Mouse (Mus musculus) forebrain, postnatal 0 days (tissue): ENCODE data around the gene Mtfr1l. TPM values are rescaled to one million over a fixed set of nuclear protein-coding genes. Genes with fewer than 3 reads are reported as not detected.
A peak's percentile ranks its signal among the peaks of the same experiment; 100 is the strongest.

Experiments
- ATAC-seq: fragments of 200-750 bp; cut with Nextera tagmentation; 2 replicates; pipeline ENCODE4 v1.8.0; 2017; ENCODE audit warnings: mild to moderate bottlenecking, moderate library complexity
- DNase-seq: peaks from one replicate; pipeline ENCODE4 v3.0.0-alpha.2; 2015
- H3K27ac ChIP-seq: fragments of 300-500 bp; sonication (generic); 2 replicates; pipeline ENCODE4 v1.5.1; 2014; ENCODE audit warnings: low read depth, mild to moderate bottlenecking, antibody characterized with exemption, low read length, moderate library complexity, mixed read lengths
- H3K27me3 ChIP-seq: fragments of 300-500 bp; sonication (generic); 2 replicates; pipeline ENCODE4 v1.6.1; 2014; ENCODE audit warnings: mild to moderate bottlenecking, low read length, mixed read lengths; ENCODE audit not compliant: insufficient read depth
- H3K36me3 ChIP-seq: fragments of 300-500 bp; sonication (generic); 2 replicates; pipeline ENCODE4 v1.6.1; 2014; ENCODE audit warnings: mild to moderate bottlenecking, moderate library complexity; ENCODE audit not compliant: insufficient read depth
- H3K4me1 ChIP-seq: fragments of 300-500 bp; sonication (generic); 2 replicates; pipeline ENCODE4 v1.6.1; 2014; ENCODE audit warnings: antibody characterized with exemption; ENCODE audit not compliant: insufficient read depth
- H3K4me2 ChIP-seq: fragments of 300-500 bp; sonication (generic); 2 replicates; pipeline ENCODE4 v1.6.1; 2014; ENCODE audit warnings: low read depth, mild to moderate bottlenecking, moderate library complexity
- H3K4me3 ChIP-seq: fragments of 300-500 bp; sonication (generic); 2 replicates; pipeline ENCODE4 v1.5.1; 2014; ENCODE audit warnings: low read depth, low read length, mixed read lengths
- H3K9ac ChIP-seq: fragments of 300-500 bp; sonication (generic); 2 replicates; pipeline ENCODE4 v1.6.1; 2014; ENCODE audit warnings: mild to moderate bottlenecking
- H3K9me3 ChIP-seq: fragments of 300-500 bp; sonication (generic); 2 replicates; pipeline ENCODE4 v1.6.1; 2016; ENCODE audit warnings: low read length
- CTCF ChIP-seq: sonication (generic); IDR thresholded peaks from 2 replicates; pipeline ENCODE4 v1.5.1; 2016; ENCODE audit warnings: antibody characterized with exemption, control low read depth, low read depth
- WGBS: fragments of 180-500 bp; shearing (Covaris S2); extraction: QIAGEN DNeasy Blood & Tissue Kit; methylation state at CpG from one replicate; pipeline ENCODE4 v1.1.7; 2014; 5-methylcytosine and 5-hydroxymethylcytosine counted together
- polyA plus RNA-seq: library from polyadenylated mRNA; unstranded; fragments of >200 nt; fragmentation: Nextera tagmentation; extraction: Ambion mirVana; gene quantifications from 2 replicates; pipeline ENCODE4 v1.2.1, GENCODE M21; 2015
- total RNA-seq: library from RNA; depleted of rRNA; stranded (reverse); fragments of >200 nt; gene quantifications from 2 replicates; pipeline ENCODE4 v1.2.3, GENCODE M21; 2014

Mtfr1l gene
- total and polyA plus RNA-seq, 2 experiments from 2014 or later = 119 to 194 TPM

DNA sequence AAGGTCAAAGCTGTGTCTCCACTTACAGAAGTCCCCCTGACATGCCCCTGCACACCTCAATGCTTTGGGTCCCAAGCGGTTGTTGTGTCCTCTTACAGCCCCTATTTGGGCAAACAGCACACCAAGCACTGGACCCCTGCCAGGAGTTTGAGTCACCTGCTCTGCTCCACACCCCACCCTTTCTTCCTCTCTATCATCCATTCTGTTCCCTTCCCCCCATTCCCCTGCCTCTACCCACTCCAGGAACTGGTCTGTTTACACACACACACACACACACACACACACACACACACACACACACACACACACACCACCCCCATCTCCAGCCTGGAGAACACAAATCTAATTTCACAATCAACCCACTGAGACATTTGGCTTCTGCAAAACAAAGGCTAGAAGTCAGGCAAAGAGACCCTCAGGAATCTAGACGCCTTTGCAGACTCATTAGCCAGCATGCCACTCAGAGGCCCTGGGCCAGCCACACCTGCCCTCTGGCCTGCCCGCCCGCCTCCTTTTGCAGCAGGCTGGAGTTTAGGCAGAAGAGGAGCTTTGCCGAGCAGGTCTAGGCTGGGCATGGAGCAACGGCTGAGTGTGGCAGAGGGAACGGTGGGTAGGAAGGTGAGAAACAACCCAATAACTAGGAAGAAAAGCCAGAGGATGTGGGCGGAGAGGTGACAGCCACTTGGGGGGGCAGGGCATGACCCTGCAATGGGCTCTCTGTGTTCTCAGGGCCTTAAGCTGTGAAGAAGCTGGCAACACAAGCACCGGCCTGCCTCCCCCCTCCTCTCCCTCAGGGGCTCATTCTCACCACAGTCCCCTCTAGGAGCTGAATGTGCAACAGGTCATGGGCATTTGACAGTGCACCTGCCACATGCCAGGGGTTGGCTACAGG is 11.9 kb upstream of the Mtfr1l start:
- WGBS = 67% methylated on average over 9 of the region's 9 CpGs
- no peaks in the 10 kb centered on the region for H3K9me3 ChIP-seq

DNA sequence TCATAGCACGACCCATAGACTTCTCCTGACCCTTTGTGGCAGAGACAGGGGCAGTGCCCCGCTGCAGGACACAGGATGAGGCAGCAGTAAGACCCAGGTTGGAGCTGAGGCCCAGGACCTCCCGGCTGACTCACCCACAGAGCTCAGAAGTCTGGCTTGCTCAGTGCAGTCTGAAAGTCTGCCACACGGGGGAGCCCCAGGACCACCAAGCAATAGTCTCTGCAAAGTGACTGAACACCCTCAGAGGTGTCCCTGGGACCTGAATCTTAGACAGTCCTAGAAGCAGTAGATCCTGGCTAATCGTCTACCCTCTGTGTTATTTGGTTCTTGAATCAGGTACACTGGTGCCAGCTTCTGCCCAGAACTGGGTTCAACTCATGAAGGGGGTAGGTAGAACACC is 8.1 kb upstream of the Mtfr1l start:
- H3K36me3 ChIP-seq = peaks cover 73% of the 10 kb centered on the region
- H3K4me1 ChIP-seq = no peaks in the 10 kb centered on the region
- no peaks in the 10 kb centered on the region for H3K27me3 ChIP-seq
- H3K27ac ChIP-seq = no peak overlapping the region
- DNase-seq (peak; percentile 93), ATAC-seq (peak; percentile 86)
- peak; percentile 98 for TF ChIP-seq CTCF
- H3K9ac ChIP-seq = no peak overlapping the region
- H3K4me2 ChIP-seq = no peak overlapping the region
- no peaks in the 10 kb centered on the region for H3K9me3 ChIP-seq
- WGBS = 3% methylated on average over 5 of the region's 5 CpGs
- H3K4me3 ChIP-seq = no peak overlapping the region

More for the DNA sequence above, 11.9 kb upstream of the Mtfr1l start:
- H3K36me3 ChIP-seq = peaks cover 58% of the 10 kb centered on the region
- no peak overlapping the region for H3K27ac ChIP-seq
- DNase-seq = no peak
- no peak for TF ChIP-seq CTCF
- H3K4me2 ChIP-seq = no peak overlapping the region
- no peak overlapping the region for H3K9ac ChIP-seq
- H3K27me3 ChIP-seq = no peaks in the 10 kb centered on the region
- ATAC-seq = no peak
- H3K4me3 ChIP-seq = no peak overlapping the region
- H3K4me1 ChIP-seq = no peaks in the 10 kb centered on the region

- WGBS = 93% methylated on average over 9 of the region's 9 CpGs
- Histone ChIP-seq H3K27me3 (no peaks in the 10 kb centered on the region), H3K36me3 (peaks cover 67% of the 10 kb centered on the region), H3K4me3 (no peak overlapping the region), H3K9ac (no peak overlapping the region), H3K4me2 (no peak overlapping the region), H3K27ac (no peak overlapping the region), H3K9me3 (no peaks in the 10 kb centered on the region), H3K4me1 (no peaks in the 10 kb centered on the region)
- DNase-seq (no peak), ATAC-seq (no peak)
- TF ChIP-seq CTCF = no peak
Measured at GRCm38 (mm10) chr4:134542726-134543125, 7.5 kb upstream of the Mtfr1l start.

DNA sequence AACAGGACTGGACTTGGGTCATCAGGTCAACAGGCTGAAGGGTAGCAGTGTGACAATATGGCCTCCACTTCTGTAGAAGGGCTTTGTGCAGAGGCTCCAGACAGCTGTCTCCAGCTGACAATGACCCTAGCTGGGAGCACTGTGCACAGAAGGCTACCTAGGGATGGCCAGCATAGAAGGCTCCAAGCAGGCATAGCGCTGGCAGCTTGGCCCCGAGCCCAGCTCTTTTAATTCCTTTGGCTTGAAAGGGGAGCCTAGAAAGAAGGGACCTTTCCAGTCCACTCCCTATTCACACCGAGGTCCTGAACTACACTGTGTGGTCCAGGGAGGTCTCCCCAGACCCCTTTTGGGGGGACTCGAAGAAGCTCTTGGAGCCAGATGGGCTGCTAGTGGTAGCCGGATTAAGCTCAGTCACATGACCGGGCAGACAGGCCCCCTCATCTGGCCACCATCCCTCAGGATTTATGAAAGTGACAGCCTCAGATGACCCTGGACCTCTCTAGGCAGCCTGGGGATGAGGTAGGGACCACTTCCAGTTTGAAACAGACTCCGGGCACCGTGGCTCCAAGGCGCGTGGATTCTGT is 3.9 kb upstream of the Mtfr1l start:
- Histone ChIP-seq H3K4me3 (no peak overlapping the region), H3K36me3 (peaks cover 36% of the 10 kb centered on the region), H3K4me2 (no peak overlapping the region), H3K4me1 (peaks cover 6% of the 10 kb centered on the region), H3K27me3 (no peaks in the 10 kb centered on the region), H3K27ac (no peak overlapping the region), H3K9me3 (no peaks in the 10 kb centered on the region), H3K9ac (no peak overlapping the region)
- no peak for DNase-seq
- no peak for TF ChIP-seq CTCF
- no peak for ATAC-seq
- WGBS = 57% methylated on average over 10 of the region's 10 CpGs

- TF ChIP-seq CTCF = no peak
- under 1% methylated on average over 8 of the region's 8 CpGs for WGBS
- no peaks in the 10 kb centered on the region for H3K9me3 ChIP-seq
- DNase-seq = no peak
- H3K9ac ChIP-seq = peak overlapping the region; percentile 80
- peaks cover 30% of the 10 kb centered on the region for H3K36me3 ChIP-seq
- peak overlapping the region; percentile 66; the same call in 1 of the 2 replicates for H3K27ac ChIP-seq
- peak; percentile 21 for ATAC-seq
- peak overlapping the region; percentile 99 for H3K4me2 ChIP-seq
- H3K27me3 ChIP-seq = no peaks in the 10 kb centered on the region
- peak overlapping the region; percentile 97 for H3K4me3 ChIP-seq
- H3K4me1 ChIP-seq = peaks cover 10% of the 10 kb centered on the region
Measured at GRCm38 (mm10) chr4:134535787-134536151, 582 bp upstream of the Mtfr1l start.

DNA sequence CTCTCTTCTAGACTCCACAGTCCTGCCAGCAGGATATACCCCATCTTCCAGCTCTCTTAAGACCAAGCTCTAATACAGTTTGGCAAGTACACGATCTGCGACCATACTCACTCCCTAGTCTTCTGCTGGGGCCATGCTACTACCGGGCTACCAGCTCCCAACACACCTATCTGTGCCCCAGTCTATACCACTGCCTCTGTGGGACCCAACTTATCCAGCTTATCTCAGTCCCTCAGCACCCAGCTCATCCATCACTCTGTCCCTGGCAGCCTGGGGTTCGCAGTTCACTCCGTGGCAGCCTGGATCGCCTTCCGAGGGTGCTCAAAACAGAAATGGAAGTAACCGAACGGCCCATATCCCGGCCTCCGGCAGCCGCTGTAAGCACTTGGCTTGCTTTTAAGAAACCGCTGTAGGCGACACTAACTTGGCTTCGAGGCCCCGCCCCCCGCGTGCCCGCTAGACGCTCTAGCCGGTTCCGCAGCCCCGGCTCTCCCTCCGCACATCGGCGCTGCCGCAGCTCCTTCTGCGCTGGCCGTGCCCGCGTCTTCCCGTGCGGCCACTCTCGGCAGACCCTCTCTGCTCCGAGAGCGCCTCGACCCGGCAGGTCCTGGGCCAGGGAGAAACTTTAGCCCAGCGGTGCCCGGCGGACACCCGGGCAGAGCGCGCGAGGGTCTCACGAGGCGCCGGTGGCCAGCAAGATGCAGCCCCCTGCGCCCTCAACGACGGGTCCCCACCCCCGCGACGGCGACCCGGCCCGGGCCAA is 882 bp downstream of the Mtfr1l start:
- peak overlapping the region; percentile 90 for H3K27ac ChIP-seq
- H3K9ac ChIP-seq = peak overlapping the region; percentile 80
- ATAC-seq = peak; percentile 2; the same call in 1 of the 2 replicates
- 3% methylated on average over 56 of the region's 57 CpGs for whole genome bisulfite sequencing
- H3K4me1 ChIP-seq = peaks cover 10% of the 10 kb centered on the region
- H3K4me3 ChIP-seq = peak overlapping the region; percentile 97
- H3K36me3 ChIP-seq = peaks cover 32% of the 10 kb centered on the region
- no peak for TF ChIP-seq CTCF
- H3K4me2 ChIP-seq = peak overlapping the region; percentile 99
- no peak for DNase-seq
- H3K9me3 ChIP-seq = no peaks in the 10 kb centered on the region
- H3K27me3 ChIP-seq = no peaks in the 10 kb centered on the region

- DNase-seq (no peak), ATAC-seq (no peak)
- Histone ChIP-seq H3K27me3 (no peaks in the 10 kb centered on the region), H3K9ac (no peak overlapping the region), H3K36me3 (peaks cover 37% of the 10 kb centered on the region), H3K27ac (no peak overlapping the region), H3K4me3 (no peak overlapping the region), H3K4me2 (no peak overlapping the region), H3K4me1 (peaks cover 10% of the 10 kb centered on the region), H3K9me3 (no peaks in the 10 kb centered on the region)
- 84% methylated on average over 4 of the region's 4 CpGs for WGBS
- no peak for TF ChIP-seq CTCF
Measured at GRCm38 (mm10) chr4:134533421-134533820, 1.8 kb downstream of the Mtfr1l start.
